Mouse (Mus musculus) pancreas, adult 10 weeks (tissue): ENCODE data around the gene Calhm6. TPM values are rescaled to one million over a fixed set of nuclear protein-coding genes. Genes with fewer than 3 reads are reported as not detected.

Source experiments
- polyA plus RNA-seq: library from polyadenylated mRNA; stranded (reverse); fragments of 350-450 nt; fragmentation: Illumina TruSeq; extraction: RNeasy Lipid Tissue Mini Kit (QIAGEN cat#74804); gene quantifications from one replicate; pipeline ENCODE4 v1.2.3, GENCODE M21; 2015; ENCODE audit warnings: low read depth, low replicate concordance; ENCODE audit not compliant: insufficient read depth

Gene Calhm6
- polyA plus RNA-seq: not detected

DNA sequence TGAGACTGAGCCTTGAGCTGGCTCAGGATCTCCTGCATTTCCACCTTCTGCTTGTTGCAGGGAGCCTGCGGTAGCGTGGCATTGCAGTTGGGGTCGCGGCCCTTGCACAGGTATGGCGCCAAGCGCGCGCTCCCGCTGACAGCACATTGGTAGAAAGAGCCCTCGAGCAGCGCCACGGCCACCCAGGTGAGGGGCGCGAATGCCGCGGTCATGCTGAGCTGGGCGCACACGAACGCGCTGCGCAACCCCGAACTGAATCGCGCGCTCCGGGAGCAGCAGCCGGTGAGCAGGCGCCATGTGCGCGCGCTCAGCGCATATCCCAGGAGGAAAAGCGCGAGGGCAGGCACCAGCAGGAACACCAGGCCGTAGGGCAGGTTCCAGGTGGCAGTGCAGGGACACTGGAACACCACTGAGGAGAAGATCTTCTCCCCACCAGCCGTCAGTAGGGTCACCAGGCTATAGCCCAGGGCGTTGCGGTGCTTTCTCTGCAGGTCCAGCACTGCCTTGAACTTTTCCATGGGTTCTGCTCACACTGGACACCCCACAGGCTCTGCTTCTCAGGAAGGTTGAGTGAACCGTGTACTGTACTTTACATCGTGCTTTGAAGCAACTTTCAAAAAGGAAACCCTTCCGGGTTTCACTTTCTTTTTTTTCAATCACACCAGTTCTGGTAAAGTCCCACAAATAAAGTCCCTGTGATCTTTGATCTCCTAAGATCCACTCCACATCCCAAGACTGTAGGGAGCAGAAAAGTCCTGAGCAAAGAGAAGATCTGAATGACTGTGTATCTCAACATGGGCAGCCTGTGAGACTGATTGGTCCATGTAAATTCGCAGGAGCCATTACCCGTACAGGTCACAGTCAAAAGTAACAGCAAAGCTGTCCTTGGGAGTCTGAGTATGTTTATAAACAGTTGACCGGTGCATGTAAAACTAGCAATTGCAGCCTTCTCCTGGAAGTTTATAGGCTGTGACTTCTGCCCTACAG lies at the start of gene Calhm6:
Gene Calhm6, minus strand, starts transcription at position 593 of the 987 bp plus-strand sequence.

DNA sequence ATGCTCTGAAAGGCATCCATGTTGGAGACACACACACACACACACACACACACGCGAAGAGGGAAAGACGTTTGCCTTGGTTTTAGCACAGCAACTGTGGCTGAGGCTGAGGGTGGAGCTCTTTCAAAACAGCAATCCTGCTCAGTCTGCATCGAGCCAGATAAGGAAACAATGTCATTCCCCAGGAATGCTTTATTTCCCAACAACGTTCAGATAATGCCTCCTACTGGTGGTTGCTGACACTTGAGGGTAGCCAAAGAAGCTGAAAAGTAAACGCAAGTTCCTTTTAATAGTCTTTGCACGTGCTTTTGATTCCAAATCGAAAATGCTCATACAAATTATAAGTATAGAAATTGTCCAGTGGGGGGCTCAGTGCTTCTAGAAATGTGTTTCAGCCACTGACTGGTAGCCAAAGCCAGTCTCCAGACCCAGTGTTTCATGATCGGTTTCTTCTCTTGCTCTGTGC lies 31.3 kb downstream of the Calhm6 start, which contains the start of gene Calhm5:
Gene Calhm5, minus strand, starts transcription at position 102 of the 466 bp plus-strand sequence.

Other genes starting within 250 kb of the Calhm6 start
- not detected for gene Rsph4a, start 222.9 kb downstream of the Calhm6 start, polyA plus RNA-seq
- gene Zup1, start 176.7 kb downstream of the Calhm6 start, polyA plus RNA-seq: 3.6 TPM
- 30.5 TPM for gene Rwdd1, start 108.4 kb downstream of the Calhm6 start, polyA plus RNA-seq
- gene Trappc3l, start 90.4 kb downstream of the Calhm6 start, polyA plus RNA-seq: not detected
- gene Calhm4, start 83.7 kb downstream of the Calhm6 start, polyA plus RNA-seq: not detected
- 0.59 TPM for gene Calhm5, start 31.5 kb downstream of the Calhm6 start, polyA plus RNA-seq
- gene Dse, start 79.7 kb upstream of the Calhm6 start, polyA plus RNA-seq: 2.1 TPM
- 8.4 TPM for gene Tspyl1, start 154.2 kb upstream of the Calhm6 start, polyA plus RNA-seq
- gene Tspyl4, start 169.5 kb upstream of the Calhm6 start, polyA plus RNA-seq: 9.5 TPM